Mouse (Mus musculus) cerebellum, postnatal 14 days (tissue): Measurements from ENCODE around the gene Socs5.
A peak's percentile ranks its signal among the peaks of the same experiment; 100 is the strongest.

Source experiments
- DNase-seq, 2 experiments: peaks; one replicate each; pipeline ENCODE4 v3.0.0; 2021; ENCODE audit warnings: mixed read lengths in 2 of 2

Socs5 gene

GRCm38 (mm10) chr17:87170364-87170763 lies 62.9 kb downstream of the Socs5 start:
- no peak for DNase-seq

- DNase-seq, result no peak
Measured at GRCm38 (mm10) chr17:87172031-87172430, 64.6 kb downstream of the Socs5 start.

- DNase-seq, result no peak
Measured at GRCm38 (mm10) chr17:87173966-87174365, 66.5 kb downstream of the Socs5 start.

GRCm38 (mm10) chr17:87174651-87175331 lies 67.3 kb downstream of the Socs5 start:
- no peak for DNase-seq

GRCm38 (mm10) chr17:87176066-87177012 lies 68.9 kb downstream of the Socs5 start:
- DNase-seq, result no peak

- peak; percentile 59 to 72 for DNase-seq
Measured at GRCm38 (mm10) chr17:87178596-87179590, 71.4 kb downstream of the Socs5 start.

GRCm38 (mm10) chr17:87179939-87180550 lies 72.6 kb downstream of the Socs5 start:
- DNase-seq, result no peak

- no peak for DNase-seq
Measured at GRCm38 (mm10) chr17:87181683-87182346, 74.3 kb downstream of the Socs5 start.

GRCm38 (mm10) chr17:87185461-87186066 lies 78.1 kb downstream of the Socs5 start:
- no peak for DNase-seq

GRCm38 (mm10) chr17:87187005-87187404 lies 79.5 kb downstream of the Socs5 start:
- no peak for DNase-seq
